In genomic region chr9:62246380-62246942, GRCm38 (mm10) we compare ENCODE assay signal across 22 mouse cellular contexts. TPM values are rescaled to one million over a fixed set of nuclear protein-coding genes. Genes with fewer than 3 reads are reported as not detected.
A peak's percentile ranks its signal among the peaks of the same experiment; 100 is the strongest.
DNase-seq lines count a peak whose midpoint lies in the region; ATAC-seq and TF ChIP-seq lines count a peak whose summit lies in the region.
"Had no signal": no experiment of that assay in that cellular context is flagged by ENCODE, and none has a peak within 500 bp of the region (broad histone marks: within the 10 kb centered on the region; RNA-seq: fewer than 3 reads in every experiment).

No protein-coding gene starts in this region.

- no peaks in the 10 kb centered on the region for H3K27me3 ChIP-seq in hindbrain, embryonic 16.5 days (replicated peaks; ENCODE audit: control insufficient read depth, insufficient read depth, low read length)
- no peaks in the 10 kb centered on the region for H3K27me3 ChIP-seq in hindbrain, postnatal 0 days (ENCODE audit: insufficient read depth, low read length)
- H3K27me3 ChIP-seq in midbrain, embryonic 13.5 days = no peaks in the 10 kb centered on the region
- no peaks in the 10 kb centered on the region for H3K27me3 ChIP-seq in midbrain, postnatal 0 days (ENCODE audit: insufficient read depth, low read length)
- no peaks in the 10 kb centered on the region for H3K27me3 ChIP-seq in midbrain, embryonic 15.5 days (replicated peaks)
- H3K27me3 ChIP-seq: Patski had no signal

- H3K9ac ChIP-seq in hindbrain, embryonic 16.5 days (ENCODE audit: low read depth, low read length) = no peak overlapping the region
- no peak overlapping the region for H3K9ac ChIP-seq in hindbrain, postnatal 0 days (replicated peaks; ENCODE audit: low read length)
- no peak overlapping the region for H3K9ac ChIP-seq in midbrain, embryonic 13.5 days (replicated peaks)
- no peak overlapping the region for H3K9ac ChIP-seq in midbrain, postnatal 0 days (replicated peaks; ENCODE audit: low read length, poor library complexity, severe bottlenecking)
- H3K9ac ChIP-seq in midbrain, embryonic 15.5 days = no peak overlapping the region
- H3K9ac ChIP-seq: limb, embryonic 13.5 days had no signal

- no peak for TF ChIP-seq CTCF in hindbrain, postnatal 0 days (IDR thresholded peaks at IDR 0.05; ENCODE audit: low read depth)
- TF ChIP-seq CTCF in midbrain, postnatal 0 days (IDR thresholded peaks at IDR 0.05) = no peak

- no peak overlapping the region for H3K4me3 ChIP-seq in hindbrain, embryonic 16.5 days (ENCODE audit: low read length)
- no peak overlapping the region for H3K4me3 ChIP-seq in hindbrain, postnatal 0 days (ENCODE audit: low read length)
- H3K4me3 ChIP-seq in midbrain, embryonic 13.5 days (replicated peaks) = no peak overlapping the region
- H3K4me3 ChIP-seq in midbrain, postnatal 0 days (ENCODE audit: low read depth, low read length) = no peak overlapping the region
- H3K4me3 ChIP-seq in midbrain, embryonic 15.5 days = no peak overlapping the region
- H3K4me3 ChIP-seq: forebrain, embryonic 10.5 days; limb, embryonic 13.5 days; myocyte had no signal

- no peaks in the 10 kb centered on the region for H3K9me3 ChIP-seq in hindbrain, embryonic 16.5 days (ENCODE audit: control insufficient read depth, low read length)
- no peaks in the 10 kb centered on the region for H3K9me3 ChIP-seq in hindbrain, postnatal 0 days (ENCODE audit: low read length)
- H3K9me3 ChIP-seq in midbrain, embryonic 13.5 days = no peaks in the 10 kb centered on the region; the same call in 1 of the 2 replicates
- no peaks in the 10 kb centered on the region for H3K9me3 ChIP-seq in midbrain, postnatal 0 days (ENCODE audit: low read length)
- H3K9me3 ChIP-seq in midbrain, embryonic 15.5 days = no peaks in the 10 kb centered on the region
- H3K9me3 ChIP-seq: forebrain, embryonic 10.5 days; limb, embryonic 13.5 days had no signal

- no peak for ATAC-seq in hindbrain, embryonic 16.5 days
- no peak for ATAC-seq in hindbrain, postnatal 0 days
- ATAC-seq in midbrain, embryonic 13.5 days = no peak
- no peak for ATAC-seq in midbrain, postnatal 0 days (ENCODE audit: low FRiP score)
- no peak for ATAC-seq in midbrain, embryonic 15.5 days (replicated peaks)
- no peak for ATAC-seq in erythroblast, adult 5-6 weeks (replicated peaks; ENCODE audit: low FRiP score, poor library complexity, severe bottlenecking)
- ATAC-seq: activated CD4-positive, CD25-positive, alpha-beta regulatory T cell, adult 4 months; Patski had no signal

- peak overlapping the region; percentile 1 for H3K27ac ChIP-seq in hindbrain, embryonic 16.5 days (ENCODE audit: low read depth, low read length)
- H3K27ac ChIP-seq in hindbrain, postnatal 0 days = no peak overlapping the region
- H3K27ac ChIP-seq in midbrain, embryonic 13.5 days = peak overlapping the region; percentile 44; the same call in 1 of the 2 replicates
- no peak overlapping the region for H3K27ac ChIP-seq in midbrain, postnatal 0 days (ENCODE audit: low read depth, low read length)
- H3K27ac ChIP-seq in midbrain, embryonic 15.5 days = peak overlapping the region; percentile 60
- H3K27ac ChIP-seq: forebrain, embryonic 10.5 days; limb, embryonic 13.5 days had no signal

- WGBS in hindbrain, embryonic 16.5 days = 58% methylated on average over 4 of the region's 4 CpGs
- 62% methylated on average over 4 of the region's 4 CpGs for WGBS in hindbrain, postnatal 0 days
- WGBS in midbrain, embryonic 13.5 days = 76% methylated on average over 4 of the region's 4 CpGs
- 49% methylated on average over 4 of the region's 4 CpGs for WGBS in midbrain, postnatal 0 days
- 62% methylated on average over 4 of the region's 4 CpGs for WGBS in midbrain, embryonic 15.5 days

- no peaks in the 10 kb centered on the region for H3K36me3 ChIP-seq in hindbrain, embryonic 16.5 days (ENCODE audit: control insufficient read depth, insufficient read depth, low read length)
- no peaks in the 10 kb centered on the region for H3K36me3 ChIP-seq in hindbrain, postnatal 0 days (ENCODE audit: insufficient read depth, low read length)
- H3K36me3 ChIP-seq in midbrain, embryonic 13.5 days = no peaks in the 10 kb centered on the region
- no peaks in the 10 kb centered on the region for H3K36me3 ChIP-seq in midbrain, postnatal 0 days (ENCODE audit: insufficient read depth, low read length)
- no peaks in the 10 kb centered on the region for H3K36me3 ChIP-seq in midbrain, embryonic 15.5 days (replicated peaks)
- H3K36me3 ChIP-seq: forebrain, embryonic 10.5 days; limb, embryonic 13.5 days had no signal

- H3K4me2 ChIP-seq in hindbrain, embryonic 16.5 days (ENCODE audit: low read length) = peak overlapping the region; percentile 16
- no peak overlapping the region for H3K4me2 ChIP-seq in hindbrain, postnatal 0 days (ENCODE audit: low read depth, low read length)
- no peak overlapping the region for H3K4me2 ChIP-seq in midbrain, embryonic 13.5 days (replicated peaks)
- H3K4me2 ChIP-seq in midbrain, postnatal 0 days (ENCODE audit: low read depth, low read length, poor library complexity, severe bottlenecking) = no peak overlapping the region
- no peak overlapping the region for H3K4me2 ChIP-seq in midbrain, embryonic 15.5 days
- H3K4me2 ChIP-seq: heart, embryonic 11.5 days; limb, embryonic 13.5 days had no signal

- H3K4me1 ChIP-seq in hindbrain, embryonic 16.5 days (ENCODE audit: control insufficient read depth, insufficient read depth, low read depth, low read length) = peaks cover 5% of the 10 kb centered on the region
- H3K4me1 ChIP-seq in hindbrain, postnatal 0 days (ENCODE audit: insufficient read depth, low read length) = 0 out of 2 replicates have a peak, but pooled peaks cover 5% of the 10 kb centered on the region
- H3K4me1 ChIP-seq in midbrain, embryonic 13.5 days (replicated peaks) = peaks cover 21% of the 10 kb centered on the region
- peaks cover 3% of the 10 kb centered on the region; the same call in 1 of the 2 replicates for H3K4me1 ChIP-seq in midbrain, postnatal 0 days (ENCODE audit: insufficient read depth, low read length)
- peaks cover 8% of the 10 kb centered on the region for H3K4me1 ChIP-seq in midbrain, embryonic 15.5 days

- no peak for DNase-seq in hindbrain, postnatal 0 days (ENCODE audit: low spot score)
- no peak for DNase-seq in midbrain, postnatal 0 days (ENCODE audit: low spot score)
- DNase-seq in kidney, postnatal 25 days = no peak
- DNase-seq: adrenal gland, postnatal 25 days; cerebellum, adult 9-10 months; gastrocnemius, postnatal 14 days; kidney, adult 18-20 months had no signal

RNA-seq across cellular contexts. Expression of gene Spesp1, which starts 35.5 kb away (rescaled TPM):
- polyA plus RNA-seq in hindbrain, embryonic 16.5 days (2015; fragmentation: Nextera tagmentation; extraction: Ambion mirVana) = not detected in 2 replicates
- total RNA-seq in hindbrain, postnatal 0 days (2014; rRNA removed) = not detected in 2 replicates
- not detected in 2 replicates for polyA plus RNA-seq in hindbrain, postnatal 0 days (2015; fragmentation: Nextera tagmentation; extraction: Ambion mirVana)
- 0.05 TPM in 1 of 2 replicates, not detected in the other for polyA plus RNA-seq in midbrain, embryonic 13.5 days (2015; fragmentation: Nextera tagmentation; extraction: Ambion mirVana)
- total RNA-seq in midbrain, postnatal 0 days (2014; rRNA removed) = not detected in 2 replicates
- polyA plus RNA-seq in midbrain, postnatal 0 days (2015; fragmentation: Nextera tagmentation; extraction: Ambion mirVana) = not detected in 2 replicates
- polyA plus RNA-seq in midbrain, embryonic 15.5 days (2015; fragmentation: Nextera tagmentation; extraction: Ambion mirVana) = not detected in 2 replicates
- not detected in 2 replicates for total RNA-seq in erythroblast, adult 5-6 weeks (2015; ENCODE audit: low replicate concordance)
- not detected in 2 replicates for total RNA-seq in erythroblast, adult 5-6 weeks (2017; ENCODE audit: low replicate concordance)
- total RNA-seq: adrenal gland, postnatal 25 days; gastrocnemius, postnatal 14 days; heart, postnatal 25 days; megakaryocyte, adult 5-6 weeks had no signal
- polyA plus RNA-seq: activated CD4-positive, CD25-positive, alpha-beta regulatory T cell, adult 4 months; embryonic facial prominence, embryonic 14.5 days; heart, embryonic 11.5 days; limb, embryonic 13.5 days; liver, embryonic 16.5 days; myocyte; Patski; thymus, postnatal 0 days had no signal

Comparison
In these comparisons a context has a peak if more than half of its experiments do, and no peak if none do; other contexts are left out.
1. H3K27ac ChIP-seq: peak in hindbrain, embryonic 16.5 days (single experiment), midbrain, embryonic 13.5 days (single experiment) and midbrain, embryonic 15.5 days (single experiment); none in hindbrain, postnatal 0 days (single experiment) and midbrain, postnatal 0 days (single experiment).